Mouse (Mus musculus): Measurements from ENCODE around the gene Ret. TPM values are rescaled to one million over a fixed set of nuclear protein-coding genes. Genes with fewer than 3 reads are reported as not detected.
A peak's percentile ranks its signal among the peaks of the same experiment; 100 is the strongest.

The Ret gene
- polyA plus RNA-seq, 1 experiment from 2014 or later = 13.1 TPM

GRCm38 (mm10) chr6:118205176-118205890 lies 7.8 kb upstream of the Ret start:
- no peak overlapping the region for H3K9ac ChIP-seq (ENCODE audit: low read length)
- no peaks in the 10 kb centered on the region for H3K4me1 ChIP-seq (ENCODE audit: control insufficient read depth, insufficient read depth, low read length)
- no peak overlapping the region for H3K27ac ChIP-seq (ENCODE audit: low read length)
- 29% methylated on average over 7 of the region's 7 CpGs for WGBS
- ATAC-seq (ENCODE audit: insufficient read depth, low FRiP score) = no peak
- no peaks in the 10 kb centered on the region for H3K27me3 ChIP-seq (ENCODE audit: control insufficient read depth, insufficient read depth, low read length)
- no peaks in the 10 kb centered on the region for H3K36me3 ChIP-seq (ENCODE audit: control insufficient read depth, insufficient read depth, low read length)
- no peaks in the 10 kb centered on the region for H3K9me3 ChIP-seq (replicated peaks; ENCODE audit: control insufficient read depth, low read length)
- H3K4me3 ChIP-seq (replicated peaks; ENCODE audit: low read length) = no peak overlapping the region
- no peak overlapping the region for H3K4me2 ChIP-seq (ENCODE audit: low read depth, low read length)

GRCm38 (mm10) chr6:118204112-118204511 lies 6.6 kb upstream of the Ret start:
- H3K27me3 ChIP-seq (ENCODE audit: control insufficient read depth, insufficient read depth, low read length) = peaks cover 2% of the 10 kb centered on the region; the same call in 1 of the 2 replicates
- no peak overlapping the region for H3K4me3 ChIP-seq (replicated peaks; ENCODE audit: low read length)
- no peaks in the 10 kb centered on the region for H3K9me3 ChIP-seq (replicated peaks; ENCODE audit: control insufficient read depth, low read length)
- no peak overlapping the region for H3K27ac ChIP-seq (ENCODE audit: low read length)
- WGBS = 88% methylated on average over 1 of the region's 1 CpGs
- H3K4me2 ChIP-seq (ENCODE audit: low read depth, low read length) = no peak overlapping the region
- no peak for ATAC-seq (ENCODE audit: insufficient read depth, low FRiP score)
- no peak overlapping the region for H3K9ac ChIP-seq (ENCODE audit: low read length)
- no peaks in the 10 kb centered on the region for H3K36me3 ChIP-seq (ENCODE audit: control insufficient read depth, insufficient read depth, low read length)
- H3K4me1 ChIP-seq (ENCODE audit: control insufficient read depth, insufficient read depth, low read length) = no peaks in the 10 kb centered on the region

- peaks cover 59% of the 10 kb centered on the region for H3K27me3 ChIP-seq (ENCODE audit: control insufficient read depth, insufficient read depth, low read length)
- peak overlapping the region; percentile 62 for H3K4me3 ChIP-seq (replicated peaks; ENCODE audit: low read length)
- under 1% methylated on average over 84 of the region's 84 CpGs for WGBS
- H3K27ac ChIP-seq (ENCODE audit: low read length) = no peak overlapping the region
- H3K4me2 ChIP-seq (ENCODE audit: low read depth, low read length) = peak overlapping the region; percentile 99
- no peaks in the 10 kb centered on the region; the same call in 1 of the 2 replicates for H3K4me1 ChIP-seq (ENCODE audit: control insufficient read depth, insufficient read depth, low read length)
- H3K9me3 ChIP-seq (replicated peaks; ENCODE audit: control insufficient read depth, low read length) = no peaks in the 10 kb centered on the region
- peak; percentile 88 for ATAC-seq (ENCODE audit: insufficient read depth, low FRiP score)
- no peaks in the 10 kb centered on the region for H3K36me3 ChIP-seq (ENCODE audit: control insufficient read depth, insufficient read depth, low read length)
- peak overlapping the region; percentile 61 for H3K9ac ChIP-seq (ENCODE audit: low read length)
These were observed 623 bp downstream of the Ret start for GRCm38 (mm10) chr6:118196751-118197439.

- Histone ChIP-seq H3K4me2 (ENCODE audit: low read depth, low read length) (no peak overlapping the region), H3K27me3 (ENCODE audit: control insufficient read depth, insufficient read depth, low read length) (peaks cover 59% of the 10 kb centered on the region), H3K9me3 (replicated peaks; ENCODE audit: control insufficient read depth, low read length) (no peaks in the 10 kb centered on the region), H3K36me3 (ENCODE audit: control insufficient read depth, insufficient read depth, low read length) (no peaks in the 10 kb centered on the region), H3K4me1 (ENCODE audit: control insufficient read depth, insufficient read depth, low read length) (no peaks in the 10 kb centered on the region; the same call in 1 of the 2 replicates), H3K9ac (ENCODE audit: low read length) (no peak overlapping the region), H3K27ac (ENCODE audit: low read length) (no peak overlapping the region), H3K4me3 (replicated peaks; ENCODE audit: low read length) (0 out of 2 replicates have a peak overlapping the region, but pooled peaks have one; percentile 0)
- ATAC-seq (ENCODE audit: insufficient read depth, low FRiP score) = no peak
- WGBS = 23% methylated on average over 8 of the region's 8 CpGs
These were observed 2.4 kb downstream of the Ret start for GRCm38 (mm10) chr6:118195108-118195507.

- no peak overlapping the region for H3K4me3 ChIP-seq (replicated peaks; ENCODE audit: low read length)
- H3K36me3 ChIP-seq (ENCODE audit: control insufficient read depth, insufficient read depth, low read length) = no peaks in the 10 kb centered on the region
- peaks cover 46% of the 10 kb centered on the region for H3K27me3 ChIP-seq (ENCODE audit: control insufficient read depth, insufficient read depth, low read length)
- no peak overlapping the region for H3K9ac ChIP-seq (ENCODE audit: low read length)
- no peaks in the 10 kb centered on the region; the same call in 1 of the 2 replicates for H3K4me1 ChIP-seq (ENCODE audit: control insufficient read depth, insufficient read depth, low read length)
- no peaks in the 10 kb centered on the region for H3K9me3 ChIP-seq (replicated peaks; ENCODE audit: control insufficient read depth, low read length)
- H3K4me2 ChIP-seq (ENCODE audit: low read depth, low read length) = no peak overlapping the region
- no peak for ATAC-seq (ENCODE audit: insufficient read depth, low FRiP score)
- H3K27ac ChIP-seq (ENCODE audit: low read length) = no peak overlapping the region
- 47% methylated on average over 3 of the region's 3 CpGs for WGBS
These were observed 4.6 kb downstream of the Ret start for GRCm38 (mm10) chr6:118192882-118193281.

- 43% methylated on average over 4 of the region's 4 CpGs for WGBS
- Histone ChIP-seq H3K9me3 (replicated peaks; ENCODE audit: control insufficient read depth, low read length) (no peaks in the 10 kb centered on the region), H3K4me2 (ENCODE audit: low read depth, low read length) (no peak overlapping the region), H3K4me1 (ENCODE audit: control insufficient read depth, insufficient read depth, low read length) (no peaks in the 10 kb centered on the region; the same call in 1 of the 2 replicates), H3K9ac (ENCODE audit: low read length) (no peak overlapping the region), H3K4me3 (replicated peaks; ENCODE audit: low read length) (no peak overlapping the region), H3K27ac (ENCODE audit: low read length) (no peak overlapping the region), H3K36me3 (ENCODE audit: control insufficient read depth, insufficient read depth, low read length) (no peaks in the 10 kb centered on the region), H3K27me3 (ENCODE audit: control insufficient read depth, insufficient read depth, low read length) (peaks cover 41% of the 10 kb centered on the region)
- no peak for ATAC-seq (ENCODE audit: insufficient read depth, low FRiP score)
These were observed 5.3 kb downstream of the Ret start for GRCm38 (mm10) chr6:118192199-118192598.

GRCm38 (mm10) chr6:118189764-118190163 lies 7.8 kb downstream of the Ret start:
- WGBS = 59% methylated on average over 3 of the region's 3 CpGs
- Histone ChIP-seq H3K36me3 (ENCODE audit: control insufficient read depth, insufficient read depth, low read length) (no peaks in the 10 kb centered on the region), H3K4me2 (ENCODE audit: low read depth, low read length) (no peak overlapping the region), H3K27ac (ENCODE audit: low read length) (no peak overlapping the region), H3K4me1 (ENCODE audit: control insufficient read depth, insufficient read depth, low read length) (no peaks in the 10 kb centered on the region), H3K9ac (ENCODE audit: low read length) (no peak overlapping the region), H3K4me3 (replicated peaks; ENCODE audit: low read length) (no peak overlapping the region), H3K9me3 (replicated peaks; ENCODE audit: control insufficient read depth, low read length) (no peaks in the 10 kb centered on the region), H3K27me3 (ENCODE audit: control insufficient read depth, insufficient read depth, low read length) (peaks cover 16% of the 10 kb centered on the region; the same call in 1 of the 2 replicates)
- no peak for ATAC-seq (ENCODE audit: insufficient read depth, low FRiP score)

GRCm38 (mm10) chr6:118188599-118188998 lies 8.9 kb downstream of the Ret start:
- H3K4me2 ChIP-seq (ENCODE audit: low read depth, low read length) = no peak overlapping the region
- WGBS = 64% methylated on average over 9 of the region's 9 CpGs
- H3K4me1 ChIP-seq (ENCODE audit: control insufficient read depth, insufficient read depth, low read length) = no peaks in the 10 kb centered on the region
- ATAC-seq (ENCODE audit: insufficient read depth, low FRiP score) = no peak
- H3K27ac ChIP-seq (ENCODE audit: low read length) = no peak overlapping the region
- no peak overlapping the region for H3K4me3 ChIP-seq (replicated peaks; ENCODE audit: low read length)
- H3K36me3 ChIP-seq (ENCODE audit: control insufficient read depth, insufficient read depth, low read length) = no peaks in the 10 kb centered on the region
- H3K9me3 ChIP-seq (replicated peaks; ENCODE audit: control insufficient read depth, low read length) = no peaks in the 10 kb centered on the region
- no peak overlapping the region for H3K9ac ChIP-seq (ENCODE audit: low read length)
- peaks cover 5% of the 10 kb centered on the region; the same call in 1 of the 2 replicates for H3K27me3 ChIP-seq (ENCODE audit: control insufficient read depth, insufficient read depth, low read length)

GRCm38 (mm10) chr6:118187285-118187641 lies 10.3 kb downstream of the Ret start:
- Histone ChIP-seq H3K36me3 (ENCODE audit: control insufficient read depth, insufficient read depth, low read length) (no peaks in the 10 kb centered on the region), H3K9ac (ENCODE audit: low read length) (no peak overlapping the region), H3K27ac (ENCODE audit: low read length) (no peak overlapping the region), H3K27me3 (ENCODE audit: control insufficient read depth, insufficient read depth, low read length) (peaks cover 2% of the 10 kb centered on the region; the same call in 1 of the 2 replicates), H3K4me1 (ENCODE audit: control insufficient read depth, insufficient read depth, low read length) (no peaks in the 10 kb centered on the region), H3K4me2 (ENCODE audit: low read depth, low read length) (no peak overlapping the region), H3K9me3 (replicated peaks; ENCODE audit: control insufficient read depth, low read length) (no peaks in the 10 kb centered on the region), H3K4me3 (replicated peaks; ENCODE audit: low read length) (no peak overlapping the region)
- 66% methylated on average over 3 of the region's 3 CpGs for whole genome bisulfite sequencing
- no peak for ATAC-seq (ENCODE audit: insufficient read depth, low FRiP score)
